Mouse (Mus musculus) cortical plate, adult 2 months (tissue): Measurements from ENCODE around the gene Tbc1d16.

Experiments
- CTCF ChIP-seq: fragments of 200-500 bp; IDR thresholded peaks from 2 replicates; pipeline ENCODE4 v1.5.1; 2011; ENCODE audit warnings: mild to moderate bottlenecking, control low read depth, low read length; ENCODE audit not compliant: insufficient read depth; ENCODE audit errors: extremely low read depth
- POLR2A ChIP-seq: fragments of 200-500 bp; IDR thresholded peaks from 2 replicates; pipeline ENCODE4 v1.6.1; 2011; ENCODE audit warnings: mild to moderate bottlenecking, low read length, control low read depth; ENCODE audit not compliant: insufficient read depth; ENCODE audit errors: extremely low read depth

DNA sequence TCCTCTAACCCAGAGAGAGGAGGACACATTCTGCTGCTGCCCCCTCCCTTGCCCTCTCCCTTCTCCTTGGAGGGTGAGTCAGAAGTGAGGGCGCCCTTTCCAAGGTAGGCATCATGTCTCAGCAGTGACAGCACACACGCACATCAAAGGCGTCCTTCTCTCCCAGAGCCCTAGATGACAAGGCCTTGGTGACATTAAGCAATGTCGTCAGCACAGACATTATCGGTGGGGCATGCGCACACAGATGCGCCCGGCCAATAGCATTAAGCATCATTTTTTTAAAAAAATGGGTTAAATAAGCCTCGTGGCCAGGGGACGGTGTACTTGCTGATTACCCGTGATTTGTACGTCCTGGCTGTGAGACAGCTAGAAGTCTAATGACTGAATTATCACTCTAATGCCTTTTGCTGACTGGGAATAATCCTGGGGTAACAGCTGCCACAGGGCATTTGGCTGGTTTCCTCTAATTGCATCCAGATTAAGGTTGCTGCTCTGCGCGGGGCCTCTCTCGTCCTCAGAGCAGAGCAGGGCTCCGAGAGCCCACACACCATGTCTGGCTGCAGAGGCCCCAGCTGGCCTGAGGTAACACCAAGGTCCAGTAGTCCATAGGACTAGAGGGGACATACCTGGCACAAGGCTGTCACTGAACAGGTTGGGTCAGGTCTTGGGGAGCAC lies 83.4 kb downstream of the Tbc1d16 start:
- TF ChIP-seq POLR2A (no peak), CTCF (no peak)
